Mouse (Mus musculus): Measurements from ENCODE around the gene Abcc3. TPM values are rescaled to one million over a fixed set of nuclear protein-coding genes. Genes with fewer than 3 reads are reported as not detected.

Gene Abcc3
- 8.4 TPM in 2 replicates for polyA plus RNA-seq (2015; fragmentation: Nextera tagmentation; extraction: Ambion mirVana)

GRCm38 (mm10) chr11:94392672-94393109, at the start of gene Abcc3:
Gene Abcc3, minus strand, starts transcription at chr11:94392997.
- H3K4me1 ChIP-seq (replicated peaks) = peaks cover 10% of the 10 kb centered on the region; the same call in 1 of the 2 replicates
- H3K4me3 ChIP-seq (replicated peaks) = peak within 1 kb of the TSS; percentile 40
- WGBS (ENCODE audit: insufficient replicate concordance) = 5% methylated on average over 20 of the region's 20 CpGs
- H3K9me3 ChIP-seq (replicated peaks) = no peaks in the 10 kb centered on the region
- no peaks in the 10 kb centered on the region for H3K36me3 ChIP-seq (replicated peaks)
- peak within 1 kb of the TSS; percentile 60 for H3K4me2 ChIP-seq
- peak; percentile 40; the same call in 1 of the 2 replicates for ATAC-seq (ENCODE audit: insufficient read depth)
- H3K27ac ChIP-seq (replicated peaks) = no peak within 1 kb of the TSS
- peaks cover 40% of the 10 kb centered on the region for H3K27me3 ChIP-seq
- no peak within 1 kb of the TSS for H3K9ac ChIP-seq

- 77% methylated on average over 9 of the region's 9 CpGs for WGBS (ENCODE audit: insufficient replicate concordance)
- Histone ChIP-seq H3K4me1 (replicated peaks) (no peaks in the 10 kb centered on the region), H3K4me3 (replicated peaks) (no peak overlapping the region), H3K27me3 (peaks cover 36% of the 10 kb centered on the region), H3K4me2 (no peak overlapping the region), H3K36me3 (replicated peaks) (no peaks in the 10 kb centered on the region), H3K9me3 (replicated peaks) (no peaks in the 10 kb centered on the region), H3K27ac (replicated peaks) (no peak overlapping the region), H3K9ac (no peak overlapping the region)
- ATAC-seq (ENCODE audit: insufficient read depth) = no peak
Measured at GRCm38 (mm10) chr11:94441752-94442151, 49.0 kb upstream of the Abcc3 start.

DNA sequence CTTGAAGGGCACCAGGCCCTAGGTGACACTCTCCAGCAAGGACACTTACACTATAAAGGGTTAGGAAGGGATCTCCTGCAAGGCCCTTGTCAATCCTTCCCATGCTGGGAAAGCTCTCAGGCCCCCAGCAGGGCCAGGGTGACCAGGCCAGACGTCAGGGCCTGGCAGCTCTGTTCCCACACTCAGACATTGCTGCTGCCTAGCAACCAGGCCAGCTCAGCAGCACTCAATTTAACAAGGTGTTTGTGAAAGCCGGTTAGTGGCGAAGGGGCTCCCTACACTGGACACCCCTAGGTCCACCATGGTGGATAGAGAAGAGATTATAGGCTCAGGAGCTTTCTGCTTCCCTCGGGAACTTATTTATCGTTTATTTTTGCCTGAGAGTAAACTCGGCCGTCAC, 48.3 kb upstream of the Abcc3 start:
- Histone ChIP-seq H3K27me3 (peaks cover 34% of the 10 kb centered on the region), H3K4me2 (no peak overlapping the region), H3K9ac (no peak overlapping the region), H3K36me3 (replicated peaks) (no peaks in the 10 kb centered on the region), H3K4me1 (replicated peaks) (no peaks in the 10 kb centered on the region), H3K9me3 (replicated peaks) (no peaks in the 10 kb centered on the region), H3K4me3 (replicated peaks) (no peak overlapping the region), H3K27ac (replicated peaks) (no peak overlapping the region)
- ATAC-seq (ENCODE audit: insufficient read depth) = no peak
- 50% methylated on average over 7 of the region's 7 CpGs for WGBS (ENCODE audit: insufficient replicate concordance)

DNA sequence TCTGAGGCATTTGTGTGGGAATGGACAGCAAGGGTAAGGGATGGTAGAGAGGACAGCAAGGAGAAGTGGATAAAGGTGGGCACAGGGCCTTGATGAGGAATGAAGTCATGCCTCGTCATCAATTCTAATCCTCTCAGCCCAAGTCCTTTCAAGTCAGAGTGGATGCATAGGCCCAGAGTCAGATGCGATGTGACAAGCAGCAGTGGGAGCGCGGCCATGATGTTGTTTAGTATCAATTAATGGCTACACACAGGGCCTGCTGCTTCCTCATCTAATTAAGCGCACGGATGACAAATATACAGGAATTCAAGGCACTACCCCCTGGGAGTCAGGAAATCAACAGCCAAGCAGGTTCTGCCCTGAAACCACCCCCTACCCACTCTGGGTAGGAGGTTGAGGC, 47.6 kb upstream of the Abcc3 start:
- Histone ChIP-seq H3K4me1 (replicated peaks) (no peaks in the 10 kb centered on the region), H3K9me3 (replicated peaks) (no peaks in the 10 kb centered on the region), H3K27me3 (peaks cover 27% of the 10 kb centered on the region), H3K36me3 (replicated peaks) (no peaks in the 10 kb centered on the region), H3K27ac (replicated peaks) (no peak overlapping the region), H3K4me2 (no peak overlapping the region), H3K9ac (no peak overlapping the region), H3K4me3 (replicated peaks) (no peak overlapping the region)
- WGBS (ENCODE audit: insufficient replicate concordance) = 82% methylated on average over 6 of the region's 6 CpGs
- no peak for ATAC-seq (ENCODE audit: insufficient read depth)

DNA sequence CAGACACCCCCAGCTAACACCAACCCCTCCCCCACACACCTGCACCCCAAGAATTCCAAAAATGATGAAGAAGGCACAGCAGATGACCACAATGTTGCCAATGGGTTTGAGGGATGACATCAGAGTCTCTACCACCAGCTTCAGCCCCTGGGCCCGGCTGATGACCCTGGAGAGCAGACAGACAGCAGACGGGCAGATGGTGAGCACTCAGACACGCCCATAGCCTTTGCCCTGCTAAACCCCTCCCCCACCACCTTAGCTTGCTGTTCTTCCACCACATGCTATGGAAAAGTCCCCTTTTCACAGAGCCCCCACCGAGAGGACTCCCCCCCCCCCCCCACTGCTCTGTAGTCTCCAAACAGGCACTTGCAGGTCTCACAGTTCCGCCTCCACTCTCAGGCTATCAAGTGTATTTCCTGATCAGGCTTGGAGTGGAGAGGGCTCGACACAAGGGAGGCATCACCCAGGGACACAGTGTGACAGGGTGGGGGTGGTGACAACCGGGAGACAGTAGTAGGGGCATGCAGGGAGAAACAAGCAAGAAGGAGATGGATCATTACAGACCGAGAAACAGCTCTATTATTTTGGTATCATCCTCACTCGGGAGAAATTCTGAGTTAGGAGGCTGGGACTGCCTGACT, 36.3 kb upstream of the Abcc3 start:
- no peak for ATAC-seq (ENCODE audit: insufficient read depth)
- Histone ChIP-seq H3K9me3 (replicated peaks) (no peaks in the 10 kb centered on the region), H3K36me3 (replicated peaks) (no peaks in the 10 kb centered on the region), H3K9ac (no peak overlapping the region), H3K4me3 (replicated peaks) (no peak overlapping the region), H3K27ac (replicated peaks) (no peak overlapping the region), H3K27me3 (peaks cover 50% of the 10 kb centered on the region), H3K4me2 (no peak overlapping the region), H3K4me1 (replicated peaks) (peaks cover 6% of the 10 kb centered on the region; the same call in 1 of the 2 replicates)
- 31% methylated on average over 9 of the region's 9 CpGs for WGBS (ENCODE audit: insufficient replicate concordance)

GRCm38 (mm10) chr11:94428091-94428835, 35.5 kb upstream of the Abcc3 start:
- 20% methylated on average over 4 of the region's 4 CpGs for WGBS (ENCODE audit: insufficient replicate concordance)
- ATAC-seq (ENCODE audit: insufficient read depth) = no peak
- no peak overlapping the region for H3K4me3 ChIP-seq (replicated peaks)
- H3K4me1 ChIP-seq (replicated peaks) = peaks cover 6% of the 10 kb centered on the region; the same call in 1 of the 2 replicates
- H3K4me2 ChIP-seq = no peak overlapping the region
- H3K9ac ChIP-seq = no peak overlapping the region
- H3K36me3 ChIP-seq (replicated peaks) = no peaks in the 10 kb centered on the region
- H3K27me3 ChIP-seq = peaks cover 50% of the 10 kb centered on the region
- no peak overlapping the region for H3K27ac ChIP-seq (replicated peaks)
- no peaks in the 10 kb centered on the region for H3K9me3 ChIP-seq (replicated peaks)

DNA sequence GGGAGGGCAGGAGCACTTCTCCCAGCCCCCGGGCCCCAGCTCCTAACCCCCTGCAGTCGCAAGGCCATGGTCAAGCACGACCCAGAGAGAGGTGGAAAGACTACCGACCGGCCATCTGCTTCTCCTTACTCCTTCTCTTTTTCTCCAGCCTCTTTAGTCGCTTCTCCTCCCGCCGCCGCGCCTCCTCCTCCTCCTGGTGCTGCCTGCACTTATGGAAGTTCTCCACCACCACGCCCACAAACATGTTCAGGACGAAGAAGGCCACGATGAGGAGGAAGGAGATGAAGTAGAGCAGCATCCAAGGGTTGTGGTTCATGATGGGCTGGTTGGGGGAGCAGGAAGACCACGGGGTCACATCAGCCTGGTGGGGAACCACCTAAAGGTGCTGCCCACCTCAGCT, 32.9 kb upstream of the Abcc3 start:
- 45% methylated on average over 14 of the region's 14 CpGs for WGBS (ENCODE audit: insufficient replicate concordance)
- ATAC-seq (ENCODE audit: insufficient read depth) = no peak
- no peak overlapping the region for H3K9ac ChIP-seq
- H3K27ac ChIP-seq (replicated peaks) = no peak overlapping the region
- peaks cover 6% of the 10 kb centered on the region; the same call in 1 of the 2 replicates for H3K4me1 ChIP-seq (replicated peaks)
- no peak overlapping the region for H3K4me3 ChIP-seq (replicated peaks)
- peaks cover 50% of the 10 kb centered on the region for H3K27me3 ChIP-seq
- H3K9me3 ChIP-seq (replicated peaks) = no peaks in the 10 kb centered on the region
- H3K4me2 ChIP-seq = no peak overlapping the region
- no peaks in the 10 kb centered on the region for H3K36me3 ChIP-seq (replicated peaks)

DNA sequence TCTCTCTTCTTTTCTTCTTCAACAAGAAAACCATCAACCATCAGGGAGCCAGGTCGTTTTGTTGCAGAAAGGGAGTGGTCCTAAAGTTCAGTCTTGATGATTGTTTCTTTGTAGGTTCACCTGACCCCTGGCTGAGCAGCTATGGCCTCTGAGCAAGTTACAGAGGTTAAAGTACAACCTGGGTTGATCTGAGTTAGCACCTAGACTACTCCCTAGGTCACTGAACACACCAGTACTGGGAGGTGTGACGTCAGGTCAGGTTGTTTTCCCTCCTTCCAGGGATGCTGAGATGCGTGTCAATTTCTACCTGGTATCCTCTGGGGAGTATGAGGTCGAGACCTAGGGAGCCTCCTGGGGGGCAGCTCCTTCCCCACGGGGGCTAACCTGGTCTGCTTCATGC, 32.4 kb upstream of the Abcc3 start:
- ATAC-seq (ENCODE audit: insufficient read depth) = no peak

DNA sequence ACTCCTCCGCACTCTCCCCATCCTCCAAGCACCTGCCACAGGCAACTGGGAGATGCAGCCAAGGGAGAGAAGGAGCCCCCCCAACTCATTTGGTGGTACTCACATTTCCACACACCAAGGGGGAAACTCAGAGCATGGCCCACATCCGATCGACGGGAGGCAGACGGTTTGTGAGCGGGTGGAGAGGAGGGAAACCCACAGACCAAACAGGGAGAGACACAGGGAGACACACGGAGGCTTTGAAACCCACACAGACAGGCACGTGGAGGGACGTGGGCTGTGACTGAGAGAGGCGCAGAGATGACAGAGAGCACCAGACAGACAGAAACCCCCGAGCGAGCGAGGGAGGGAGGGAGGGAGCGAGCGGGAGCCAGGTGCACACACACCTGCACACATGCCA, 31.6 kb upstream of the Abcc3 start:
- Histone ChIP-seq H3K36me3 (replicated peaks) (no peaks in the 10 kb centered on the region), H3K27me3 (peaks cover 51% of the 10 kb centered on the region), H3K4me1 (replicated peaks) (peaks cover 6% of the 10 kb centered on the region; the same call in 1 of the 2 replicates), H3K27ac (replicated peaks) (no peak overlapping the region), H3K9me3 (replicated peaks) (no peaks in the 10 kb centered on the region), H3K4me2 (no peak overlapping the region), H3K4me3 (replicated peaks) (no peak overlapping the region), H3K9ac (no peak overlapping the region)
- no peak for ATAC-seq (ENCODE audit: insufficient read depth)
- WGBS (ENCODE audit: insufficient replicate concordance) = 43% methylated on average over 15 of the region's 15 CpGs

More for the DNA sequence above, 32.4 kb upstream of the Abcc3 start:
- 34% methylated on average over 5 of the region's 5 CpGs for WGBS (ENCODE audit: insufficient replicate concordance)
- H3K9me3 ChIP-seq (replicated peaks) = no peaks in the 10 kb centered on the region
- peaks cover 6% of the 10 kb centered on the region; the same call in 1 of the 2 replicates for H3K4me1 ChIP-seq (replicated peaks)
- H3K4me3 ChIP-seq (replicated peaks) = no peak overlapping the region
- H3K27ac ChIP-seq (replicated peaks) = no peak overlapping the region
- H3K27me3 ChIP-seq = peaks cover 51% of the 10 kb centered on the region
- H3K4me2 ChIP-seq = no peak overlapping the region
- no peak overlapping the region for H3K9ac ChIP-seq
- H3K36me3 ChIP-seq (replicated peaks) = no peaks in the 10 kb centered on the region

- peaks cover 6% of the 10 kb centered on the region; the same call in 1 of the 2 replicates for H3K4me1 ChIP-seq (replicated peaks)
- H3K4me3 ChIP-seq (replicated peaks) = no peak overlapping the region
- H3K9ac ChIP-seq = no peak overlapping the region
- no peak for ATAC-seq (ENCODE audit: insufficient read depth)
- peaks cover 51% of the 10 kb centered on the region for H3K27me3 ChIP-seq
- H3K27ac ChIP-seq (replicated peaks) = no peak overlapping the region
- no peaks in the 10 kb centered on the region for H3K9me3 ChIP-seq (replicated peaks)
- 47% methylated on average over 5 of the region's 5 CpGs for WGBS (ENCODE audit: insufficient replicate concordance)
- H3K36me3 ChIP-seq (replicated peaks) = no peaks in the 10 kb centered on the region
- no peak overlapping the region for H3K4me2 ChIP-seq
Measured at GRCm38 (mm10) chr11:94423855-94424254, 31.1 kb upstream of the Abcc3 start.

GRCm38 (mm10) chr11:94420991-94421390, 28.2 kb upstream of the Abcc3 start:
- H3K27ac ChIP-seq (replicated peaks) = no peak overlapping the region
- peaks cover 67% of the 10 kb centered on the region for H3K27me3 ChIP-seq
- no peak overlapping the region for H3K9ac ChIP-seq
- no peak overlapping the region for H3K4me2 ChIP-seq
- H3K36me3 ChIP-seq (replicated peaks) = no peaks in the 10 kb centered on the region
- H3K4me1 ChIP-seq (replicated peaks) = no peaks in the 10 kb centered on the region
- 47% methylated on average over 6 of the region's 6 CpGs for WGBS (ENCODE audit: insufficient replicate concordance)
- no peak for ATAC-seq (ENCODE audit: insufficient read depth)
- no peak overlapping the region for H3K4me3 ChIP-seq (replicated peaks)
- H3K9me3 ChIP-seq (replicated peaks) = no peaks in the 10 kb centered on the region
